Mouse (Mus musculus): ENCODE data around the gene Mmp17.
"Not testable (repeated sequence)": the region's sequence is repeated elsewhere in the genome, so short reads cannot be mapped to it uniquely, and the experiment has no call there.

The Mmp17 gene

DNA sequence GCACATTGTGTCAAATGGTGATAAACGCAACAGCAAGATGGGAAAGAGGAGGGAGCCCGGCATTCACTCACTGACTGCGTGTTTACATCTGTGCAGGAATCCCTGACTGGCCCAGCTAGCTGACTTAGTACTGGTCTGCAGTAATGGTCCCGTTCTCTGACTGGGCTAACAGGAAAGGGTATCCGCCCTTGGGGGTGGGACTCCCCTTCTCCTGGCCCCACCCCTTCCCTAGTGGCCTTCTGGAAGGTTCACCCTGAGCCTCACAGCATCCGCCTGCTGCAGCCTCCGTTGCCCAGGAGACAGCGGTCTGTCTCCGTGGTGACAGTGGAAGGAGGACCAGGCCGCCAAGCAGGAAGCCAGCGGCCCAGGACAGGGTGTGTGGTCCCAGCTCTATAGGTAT lies 6.9 kb downstream of the Mmp17 start:
- DNase-seq (ENCODE audit: low read depth, low spot score): no peak

DNA sequence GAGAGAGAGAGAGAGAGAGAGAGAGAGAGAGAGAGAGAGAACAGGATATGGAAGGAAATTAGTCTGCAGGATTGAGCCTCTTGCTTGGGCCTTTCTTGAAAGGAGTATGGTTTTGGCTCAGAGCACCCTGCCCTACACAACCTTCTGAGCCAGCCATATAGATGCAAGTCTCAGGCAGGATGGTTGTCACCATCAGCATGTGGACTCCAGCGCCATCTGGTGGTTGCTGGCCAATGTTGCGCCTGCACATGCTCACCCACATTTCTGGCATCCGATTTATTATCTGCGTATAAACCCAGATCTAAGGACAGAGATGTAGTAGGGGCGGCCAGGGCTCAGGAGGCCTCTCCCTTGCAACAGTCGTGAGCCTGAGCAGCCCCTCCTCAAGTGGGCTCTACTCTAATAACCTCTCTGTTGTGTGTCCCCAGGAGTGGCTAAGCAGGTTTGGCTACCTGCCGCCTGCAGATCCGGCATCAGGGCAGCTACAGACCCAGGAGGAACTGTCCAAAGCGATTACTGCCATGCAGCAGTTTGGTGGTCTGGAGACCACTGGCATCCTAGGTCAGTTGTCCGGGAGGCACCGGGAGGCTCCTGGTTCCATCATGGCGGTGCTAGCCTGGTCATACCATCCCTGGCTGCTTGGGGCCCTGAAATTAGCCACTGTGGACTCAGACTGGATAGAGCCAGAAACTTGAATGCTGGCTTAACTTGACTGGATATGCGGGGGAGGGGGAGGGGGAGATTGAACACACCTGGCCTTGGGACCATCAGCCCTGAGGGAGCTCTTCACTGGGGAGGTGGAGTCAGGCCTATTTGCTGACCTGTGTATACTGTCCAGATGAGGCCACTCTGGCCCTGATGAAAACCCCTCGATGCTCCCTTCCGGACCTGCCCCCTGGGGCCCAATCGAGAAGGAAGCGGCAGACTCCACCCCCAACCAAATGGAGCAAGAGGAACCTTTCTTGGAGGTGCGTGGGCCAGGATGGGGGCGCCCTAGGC lies 10.4 kb downstream of the Mmp17 start:
- DNase-seq (ENCODE audit: low read depth, low spot score): peak; percentile 85

DNA sequence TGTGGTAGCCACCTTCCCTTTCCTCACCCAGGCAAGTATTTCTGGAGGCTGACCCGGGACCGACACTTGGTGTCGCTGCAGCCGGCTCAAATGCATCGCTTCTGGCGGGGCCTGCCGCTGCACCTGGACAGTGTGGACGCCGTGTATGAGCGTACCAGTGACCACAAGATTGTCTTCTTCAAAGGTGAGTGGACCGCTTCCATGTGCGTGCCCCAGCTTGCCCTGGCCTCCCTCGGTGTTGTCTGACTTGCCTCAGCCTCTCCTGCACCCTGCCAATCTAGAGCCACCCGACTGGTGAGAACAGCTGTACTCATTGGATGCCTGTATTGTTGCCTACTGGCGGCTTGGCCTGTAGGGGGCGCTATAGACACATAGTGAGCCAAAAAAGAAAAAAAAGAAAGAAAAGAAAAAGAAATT lies 18.1 kb downstream of the Mmp17 start:
- no peak for DNase-seq (ENCODE audit: low read depth, low spot score)

DNA sequence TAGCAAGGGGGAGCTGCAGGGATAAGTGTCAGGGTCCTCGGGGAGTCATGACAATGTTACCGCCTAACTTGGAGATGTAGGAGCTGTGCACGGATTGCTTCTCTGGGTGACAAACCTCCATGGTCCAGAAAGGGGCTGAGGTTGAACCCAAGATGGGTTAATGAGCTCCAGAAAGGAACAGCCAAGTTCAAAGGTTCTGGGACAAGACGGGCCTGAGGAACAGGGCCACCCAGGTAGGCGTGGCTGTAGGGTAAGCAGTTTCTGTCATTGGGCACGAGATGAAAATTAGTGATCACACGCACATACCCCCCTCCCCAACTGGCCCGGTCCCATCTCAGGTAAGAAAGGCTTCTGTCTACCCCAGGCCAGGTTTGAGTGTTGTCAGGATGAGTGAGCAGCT lies 23.5 kb downstream of the Mmp17 start:
- DNase-seq (ENCODE audit: low read depth, low spot score): no peak

DNA sequence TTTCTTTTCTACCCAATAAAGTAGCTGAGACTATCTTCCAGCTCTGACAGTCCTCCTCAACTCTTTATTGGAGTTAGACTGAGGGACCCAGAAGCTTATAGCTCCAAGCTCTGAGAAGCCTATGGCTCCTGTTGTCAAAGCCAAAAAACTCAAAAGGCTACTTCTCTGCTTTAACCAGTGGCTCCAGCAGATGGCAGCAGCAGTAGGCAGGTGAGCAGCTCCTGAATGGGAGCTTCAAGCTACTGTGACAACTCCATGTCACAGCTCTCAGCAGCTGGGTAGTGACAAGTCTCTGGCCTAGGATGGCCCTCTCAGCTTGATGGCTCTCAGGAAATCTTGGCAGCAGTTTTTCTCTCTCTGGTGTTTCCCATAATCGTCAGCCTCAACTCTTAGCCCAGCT lies 27.1 kb downstream of the Mmp17 start:
- peak; percentile 63 for DNase-seq (ENCODE audit: low read depth, low spot score)

DNA sequence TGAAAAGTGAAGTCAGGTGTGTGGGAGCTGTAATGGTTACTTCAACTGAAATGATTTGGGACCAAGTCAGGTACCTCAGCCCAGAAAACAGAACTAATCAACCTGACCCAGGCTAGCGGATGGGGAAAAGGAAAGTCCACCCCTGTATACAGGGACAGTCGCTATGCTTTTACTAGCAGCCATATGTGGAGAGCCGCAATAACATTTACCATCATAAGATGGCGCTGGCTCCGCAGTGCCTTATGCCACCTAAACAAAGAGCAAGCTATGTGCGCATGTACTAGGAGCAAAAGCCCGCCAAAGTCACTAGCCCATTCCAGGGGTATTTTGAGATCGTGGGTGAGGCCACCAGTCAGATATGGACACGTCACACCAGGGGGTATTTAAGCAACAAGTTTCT lies 36.6 kb downstream of the Mmp17 start:
- DNase-seq (ENCODE audit: low read depth, low spot score): not testable (repeated sequence)

DNA sequence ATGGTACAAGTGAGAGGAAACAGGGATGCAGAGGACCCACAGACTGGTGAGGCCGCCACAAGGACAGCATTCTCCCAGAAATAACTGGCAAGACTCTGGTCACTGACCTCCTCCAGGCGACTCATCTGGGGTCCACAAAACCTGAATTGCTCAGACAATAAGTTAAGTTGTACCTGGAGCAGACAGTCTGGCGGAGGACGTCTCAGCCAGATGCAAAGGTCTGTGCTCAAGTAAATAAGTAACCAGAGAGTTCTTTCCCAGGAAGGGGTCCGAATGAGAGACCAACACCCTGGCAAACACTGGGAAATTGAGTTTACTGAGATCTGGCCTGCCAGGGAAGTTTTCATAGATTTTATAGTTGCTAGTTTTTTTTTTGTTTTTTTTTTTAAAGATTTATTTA lies 37.4 kb downstream of the Mmp17 start:
- no peak for DNase-seq (ENCODE audit: low read depth, low spot score)

DNA sequence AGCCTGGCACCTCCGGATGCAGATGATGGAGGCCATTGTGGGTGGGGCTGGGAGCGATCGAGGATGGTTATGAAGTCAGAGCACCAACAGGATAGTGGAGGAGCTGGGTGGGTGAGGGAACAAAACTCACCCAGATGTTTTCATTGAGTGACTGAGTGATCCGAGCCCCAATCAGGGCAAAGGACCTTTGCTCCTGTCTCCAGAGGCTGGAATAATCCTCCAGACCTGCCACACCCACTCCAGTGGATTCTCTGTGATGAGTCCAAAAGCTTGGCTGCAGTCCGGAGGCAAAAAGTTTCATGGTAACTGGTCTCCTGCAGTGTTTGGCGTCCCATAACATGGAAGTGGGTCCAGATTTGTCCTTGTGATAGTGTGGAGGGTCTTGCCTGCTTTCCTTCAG lies 42.1 kb downstream of the Mmp17 start:
- no peak for DNase-seq (ENCODE audit: low read depth, low spot score)

DNA sequence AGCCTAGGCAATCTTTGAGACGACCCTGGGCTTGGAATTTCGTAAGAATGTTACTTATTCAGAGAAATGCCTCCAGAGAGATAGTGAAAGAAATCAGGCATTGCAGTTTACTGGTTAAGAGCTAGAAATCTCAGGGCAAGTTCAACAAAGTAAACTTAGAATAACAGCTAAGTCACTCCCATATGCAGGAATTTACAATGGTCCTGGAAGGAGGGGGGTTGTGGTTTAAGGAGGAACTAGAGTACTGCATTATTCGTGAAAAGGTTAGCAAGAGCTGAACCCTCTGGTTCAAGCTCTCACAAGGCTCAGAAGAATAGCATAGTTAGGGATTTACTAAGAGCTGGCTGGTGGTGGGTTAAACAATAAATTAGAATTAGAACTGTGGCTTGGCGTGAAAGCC lies 42.6 kb downstream of the Mmp17 start:
- not testable (repeated sequence) for DNase-seq (ENCODE audit: low read depth, low spot score)

DNA sequence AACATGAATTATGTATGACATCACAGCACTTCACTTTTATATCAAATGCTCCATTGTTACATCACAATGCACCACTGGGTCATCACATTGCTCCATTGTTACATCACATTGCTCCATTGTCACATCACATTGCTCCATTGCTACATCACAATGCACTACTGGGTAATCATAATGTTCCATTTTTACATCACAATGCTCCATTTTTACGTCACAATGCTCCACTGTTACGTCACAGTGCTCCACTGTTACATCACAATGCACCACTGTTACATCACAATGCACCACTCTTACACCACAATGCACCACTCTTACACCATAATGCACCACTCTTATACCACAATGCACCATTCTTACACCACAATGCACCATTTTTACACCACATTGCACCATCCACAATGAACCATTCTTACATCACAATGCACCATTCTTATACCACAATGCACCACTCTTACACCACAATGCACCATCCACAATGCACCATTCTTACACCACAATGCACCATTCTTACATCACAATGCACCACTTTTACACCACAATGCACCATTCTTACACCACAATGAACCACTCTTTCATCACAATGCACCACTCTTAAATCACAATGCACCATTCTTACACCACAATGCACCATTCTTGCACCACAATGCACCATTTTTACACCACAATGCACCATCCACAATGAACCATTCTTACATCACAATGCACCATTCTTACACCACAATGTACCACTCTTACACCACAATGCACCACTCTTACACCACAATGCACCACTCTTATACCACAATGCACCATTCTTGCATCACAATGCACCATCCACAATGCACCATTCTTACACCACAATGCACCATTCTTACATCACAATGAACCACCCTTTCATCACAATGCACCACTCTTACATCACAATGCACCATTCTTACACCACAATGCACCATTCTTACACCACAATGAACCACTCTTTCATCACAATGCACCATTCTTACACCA lies 48.6 kb downstream of the Mmp17 start:
- not testable (repeated sequence) for DNase-seq (ENCODE audit: low read depth, low spot score)

DNA sequence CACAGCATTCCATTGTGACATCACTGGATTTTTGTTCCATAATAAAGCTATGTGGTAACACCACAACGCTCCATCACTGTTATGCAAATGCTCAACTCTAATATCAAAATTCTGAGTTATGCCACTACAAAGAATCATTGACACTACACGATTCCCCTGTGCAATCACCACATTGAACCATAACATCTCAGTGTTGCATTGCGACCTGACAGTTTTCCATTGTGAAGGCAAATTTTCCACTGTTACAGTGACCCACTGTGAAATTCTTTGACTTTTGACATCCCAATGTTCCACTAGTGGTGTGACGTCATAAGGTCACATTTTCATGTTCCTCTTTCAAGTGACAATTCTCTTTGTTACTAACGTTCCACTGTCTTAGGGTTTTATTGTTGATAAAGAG lies 66.9 kb downstream of the Mmp17 start:
- no peak for DNase-seq (ENCODE audit: low read depth, low spot score)

DNA sequence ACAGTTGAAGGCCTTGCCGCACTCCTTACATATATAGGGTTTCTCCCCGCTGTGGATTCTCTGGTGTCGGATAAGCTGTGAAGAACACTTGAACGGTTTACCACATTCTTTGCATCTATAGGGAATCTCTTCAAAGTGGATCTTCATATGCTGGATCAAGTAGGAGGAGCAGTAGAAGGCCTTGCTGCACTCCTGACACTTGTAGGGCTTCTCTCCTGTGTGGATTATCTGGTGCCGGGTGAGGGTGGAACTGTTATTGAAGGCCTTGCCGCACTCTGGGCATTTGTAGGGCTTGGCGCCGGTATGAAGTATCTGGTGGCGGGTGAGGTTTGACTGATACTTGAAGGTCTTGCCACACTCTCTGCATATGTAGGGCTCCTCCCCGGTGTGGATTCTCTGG lies 73.0 kb downstream of the Mmp17 start:
- no peak for DNase-seq (ENCODE audit: low read depth, low spot score)

DNA sequence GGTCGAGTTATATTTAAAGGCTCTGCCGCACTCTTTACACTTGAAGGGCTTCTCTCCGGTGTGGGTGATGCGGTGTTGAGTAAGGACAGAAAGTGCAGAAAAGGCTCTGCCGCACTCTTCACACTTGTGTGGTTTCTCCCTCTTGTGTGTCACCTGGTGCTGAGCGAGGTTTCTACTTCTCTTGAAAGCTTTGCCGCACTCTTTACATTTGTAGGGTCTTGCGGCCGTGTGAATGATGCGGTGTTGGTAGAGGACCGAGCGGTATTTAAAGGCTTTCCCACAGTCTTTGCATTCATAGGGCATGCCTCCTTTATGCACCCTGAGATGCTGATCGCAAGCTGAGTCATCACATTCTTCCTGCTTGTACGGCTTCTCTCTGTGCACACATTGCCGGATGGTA lies 74.0 kb downstream of the Mmp17 start:
- DNase-seq (ENCODE audit: low read depth, low spot score): no peak
